Mouse (Mus musculus): ENCODE data around the gene Olfr914. TPM values are rescaled to one million over a fixed set of nuclear protein-coding genes. Genes with fewer than 3 reads are reported as not detected.

Olfr914 gene
- not detected for total RNA-seq (2021)
- long read RNA-seq, experiment 1, result 0 reads
- long read RNA-seq, experiment 2, result 0 reads

DNA sequence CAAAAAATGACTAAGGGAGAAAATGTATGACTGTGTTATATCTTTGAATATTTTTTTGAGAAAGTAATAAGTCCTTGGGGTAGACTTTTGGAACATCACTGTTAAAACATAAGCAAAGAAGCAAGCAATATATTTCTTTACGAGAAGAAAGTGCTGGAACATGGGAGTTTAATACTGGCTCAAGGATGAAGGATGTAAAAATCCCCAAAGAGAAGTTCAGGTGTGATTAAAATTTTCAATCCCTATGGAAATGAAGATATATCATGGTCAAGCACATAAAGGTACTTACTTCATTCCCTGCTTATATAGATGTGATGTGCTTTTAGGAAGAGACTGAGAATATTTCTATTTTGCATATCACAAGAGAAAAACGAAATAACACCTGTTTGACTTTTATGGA lies at the start of gene Olfr914:
Gene Olfr914 (plus strand): TSS at position 301 of the 400 bp plus-strand sequence.
- DNase-seq, result no peak

- DNase-seq, result no peak
Measured at GRCm38 (mm10) chr9:38579878-38580277, 25.0 kb upstream of the Olfr914 start, which contains the start of gene Olfr912. Gene Olfr912 (plus strand): TSS chr9:38580178.

GRCm38 (mm10) chr9:38591056-38591455 lies 13.8 kb upstream of the Olfr914 start:
- no peak for DNase-seq

GRCm38 (mm10) chr9:38592459-38592858 lies 12.4 kb upstream of the Olfr914 start, which contains the start of gene Olfr913:
Gene Olfr913 (plus strand): TSS chr9:38592759.
- no peak for DNase-seq

- peak in 1 of 2 experiments; percentile 1 for DNase-seq
Measured at GRCm38 (mm10) chr9:38632406-38632805, 27.5 kb downstream of the Olfr914 start.

DNA sequence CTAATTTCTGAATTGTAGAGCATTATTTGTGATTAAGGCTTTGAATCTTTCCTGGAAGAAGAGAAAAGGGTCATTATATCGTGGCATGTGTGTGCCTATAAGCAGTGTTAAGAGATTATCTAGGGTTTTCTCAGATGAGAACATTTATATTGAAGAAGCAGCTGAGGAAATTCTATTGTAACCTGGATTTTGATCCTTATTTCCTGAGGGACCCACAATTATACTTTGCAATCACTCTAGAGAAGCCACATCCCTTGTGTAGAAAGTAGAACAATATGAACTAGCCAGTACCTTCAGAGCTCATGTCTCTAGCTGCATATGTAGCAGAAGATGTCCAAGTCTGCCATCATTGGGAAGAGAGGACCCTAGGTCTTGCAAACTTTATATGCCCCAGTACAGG lies 54.9 kb downstream of the Olfr914 start, which contains the start of gene Olfr916:
Gene Olfr916 (minus strand): TSS at position 101 of the 400 bp plus-strand sequence.
- no peak for DNase-seq

Other genes starting within 250 kb of the Olfr914 start
- gene Olfr250, start 238.2 kb upstream of the Olfr914 start, total RNA-seq (2021), result not detected
- not detected for gene Olfr251, start 228.0 kb upstream of the Olfr914 start, total RNA-seq (2021)
- not detected for gene Olfr147, start 203.4 kb upstream of the Olfr914 start, total RNA-seq (2021)
- not detected for gene Olfr901, start 175.6 kb upstream of the Olfr914 start, total RNA-seq (2021)
- gene Olfr902, start 157.4 kb upstream of the Olfr914 start, total RNA-seq (2021), result not detected
- not detected for gene Olfr904, start 142.0 kb upstream of the Olfr914 start, total RNA-seq (2021)
- gene Olfr905, start 134.0 kb upstream of the Olfr914 start, total RNA-seq (2021), result under 1 TPM in 1 of 2 experiments, not detected in 1; 0.13 TPM
- not detected for gene Olfr906, start 118.0 kb upstream of the Olfr914 start, total RNA-seq (2021)
- gene Olfr907, start 109.3 kb upstream of the Olfr914 start, total RNA-seq (2021), result not detected
- gene Olfr911-ps1, start 83.5 kb upstream of the Olfr914 start, total RNA-seq (2021), result not detected
- gene Olfr910, start 67.3 kb upstream of the Olfr914 start, total RNA-seq (2021), result not detected
- not detected for gene Olfr912, start 24.9 kb upstream of the Olfr914 start, total RNA-seq (2021)
- gene Olfr913, start 12.3 kb upstream of the Olfr914 start, total RNA-seq (2021), result not detected
- not detected for gene Olfr916, start 54.8 kb downstream of the Olfr914 start, total RNA-seq (2021)
- not detected for gene Olfr917, start 60.7 kb downstream of the Olfr914 start, total RNA-seq (2021)
- not detected for gene Olfr918, start 69.5 kb downstream of the Olfr914 start, total RNA-seq (2021)
- not detected for gene Olfr919, start 98.6 kb downstream of the Olfr914 start, total RNA-seq (2021)
- gene Vwa5a, start 113.2 kb downstream of the Olfr914 start, total RNA-seq (2021), result 10 to 100 TPM; 41.1 to 48.3 TPM
- gene Olfr920, start 147.2 kb downstream of the Olfr914 start, total RNA-seq (2021), result under 1 TPM; 0.23 to 0.40 TPM
- gene Olfr921, start 168.0 kb downstream of the Olfr914 start, total RNA-seq (2021), result not detected
- gene Olfr922, start 209.5 kb downstream of the Olfr914 start, total RNA-seq (2021), result not detected
- not detected for gene Olfr923, start 221.4 kb downstream of the Olfr914 start, total RNA-seq (2021)
- gene Olfr924, start 239.3 kb downstream of the Olfr914 start, total RNA-seq (2021), result not detected
- not detected for gene Olfr26, start 250.0 kb downstream of the Olfr914 start, total RNA-seq (2021)